Mouse (Mus musculus): ENCODE data around the gene Plscr3.

GRCm38 (mm10) chr11:69872451-69872850 is 26.3 kb downstream of the Plscr3 start:
- TF ChIP-seq CTCF (IDR thresholded peaks at IDR 0.05; ENCODE audit: low read depth, low read length) (no peak), POLR2A (IDR thresholded peaks at IDR 0.05; ENCODE audit: extremely low read depth, insufficient read depth, low read length) (no peak)
